Mouse (Mus musculus) frontal cortex, postnatal 10 days (tissue): ENCODE measurements around the gene Lpcat4.
"Not testable (repeated sequence)": the region's sequence is repeated elsewhere in the genome, so short reads cannot be mapped to it uniquely, and the experiment has no call there.

ENCODE experiments used
- DNase-seq, 2 experiments: peaks; one replicate each; pipeline ENCODE4 v3.0.0; 2022; ENCODE audit warnings: low spot score in 2 of 2, mixed read lengths in 1 of 2

The Lpcat4 gene

DNA sequence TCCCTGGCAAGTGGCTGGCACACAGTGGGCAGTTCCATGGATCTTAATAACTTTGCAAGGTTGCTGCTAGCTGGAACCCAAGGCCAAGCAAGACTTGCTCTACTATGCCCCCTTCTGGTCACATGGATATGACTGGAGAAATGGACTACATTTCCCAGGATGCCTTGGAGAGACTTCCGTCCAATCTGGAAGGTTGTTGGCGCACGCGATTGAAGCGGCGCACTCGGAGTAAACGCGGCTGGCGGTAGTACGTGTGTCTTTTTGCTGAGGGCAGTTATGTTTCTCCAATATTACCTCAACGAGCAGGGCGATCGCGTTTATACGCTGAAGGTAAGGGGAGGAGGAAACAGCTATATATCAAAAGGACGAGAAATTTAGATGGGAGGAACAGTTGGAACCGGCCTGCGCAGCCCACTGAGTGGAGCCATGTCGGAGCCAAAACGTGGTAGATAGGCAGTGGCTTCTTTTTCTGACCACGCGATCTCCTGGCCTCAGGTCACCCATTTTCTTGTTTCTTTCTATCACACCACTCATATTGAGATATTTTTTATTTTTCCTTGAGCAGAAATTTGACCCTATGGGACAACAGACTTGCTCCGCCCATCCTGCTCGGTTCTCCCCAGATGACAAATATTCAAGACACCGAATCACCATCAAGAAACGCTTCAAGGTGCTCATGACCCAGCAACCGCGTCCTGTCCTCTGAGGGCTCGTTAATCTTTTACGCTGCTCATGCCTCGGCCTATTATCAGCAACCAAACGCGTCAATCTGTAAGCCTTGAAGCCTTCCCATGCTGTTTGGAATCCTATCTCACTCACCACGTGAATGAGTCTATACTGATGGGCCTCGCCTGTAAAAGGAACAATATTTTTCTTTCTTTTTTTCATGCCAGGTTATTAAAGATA is 22.7 kb downstream of the Lpcat4 start, which contains the start of gene Nop10:
TSS of gene Nop10 (plus strand) at position 179 of the 906 bp plus-strand sequence.
- DNase-seq = peak; percentile 76 to 83

DNA sequence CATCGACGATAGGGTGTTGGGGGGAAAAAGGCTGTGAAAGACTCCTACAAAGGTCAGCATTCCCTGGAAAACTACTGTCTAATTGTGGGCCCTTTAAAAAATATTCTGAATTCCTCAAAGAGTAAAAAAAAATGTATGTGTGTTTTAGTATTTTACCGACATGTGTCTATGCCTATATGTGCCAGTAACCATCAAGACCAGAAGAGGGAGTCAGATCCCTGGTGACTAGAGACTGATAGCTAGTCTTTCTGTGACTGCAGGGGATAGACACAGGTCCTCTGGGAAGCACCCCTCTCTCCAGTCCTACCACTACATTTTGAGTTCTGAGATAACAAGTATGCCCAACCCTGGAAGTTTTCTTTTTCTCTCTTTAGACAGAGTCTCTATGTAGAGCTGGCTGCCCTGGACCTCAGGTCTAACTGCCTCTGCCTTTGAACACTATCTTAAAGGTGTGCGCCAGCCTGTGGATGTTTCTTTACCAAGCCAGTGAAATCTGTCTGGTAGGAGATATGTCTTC is 23.6 kb downstream of the Lpcat4 start:
- DNase-seq = peak in 1 of 2 experiments; percentile 7

DNA sequence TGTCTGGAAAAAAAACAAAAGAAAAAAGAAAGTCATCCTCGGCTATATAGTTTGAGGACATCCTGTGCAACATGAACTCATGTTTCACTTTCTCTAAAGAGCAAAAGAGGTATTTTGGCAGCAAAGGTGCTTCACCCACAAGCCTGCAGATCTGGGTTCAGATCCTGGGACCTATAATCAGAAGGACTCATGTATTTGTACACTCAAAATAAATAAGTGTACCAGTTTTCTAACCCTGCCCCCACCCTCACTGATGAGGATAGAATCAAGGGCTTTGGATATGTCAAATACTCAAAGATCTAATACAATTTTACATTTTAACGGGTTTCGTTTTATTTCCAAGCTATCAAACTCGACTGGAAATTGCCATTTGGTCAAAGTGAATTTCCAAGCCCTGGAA is 25.1 kb downstream of the Lpcat4 start:
- no peak for DNase-seq

DNA sequence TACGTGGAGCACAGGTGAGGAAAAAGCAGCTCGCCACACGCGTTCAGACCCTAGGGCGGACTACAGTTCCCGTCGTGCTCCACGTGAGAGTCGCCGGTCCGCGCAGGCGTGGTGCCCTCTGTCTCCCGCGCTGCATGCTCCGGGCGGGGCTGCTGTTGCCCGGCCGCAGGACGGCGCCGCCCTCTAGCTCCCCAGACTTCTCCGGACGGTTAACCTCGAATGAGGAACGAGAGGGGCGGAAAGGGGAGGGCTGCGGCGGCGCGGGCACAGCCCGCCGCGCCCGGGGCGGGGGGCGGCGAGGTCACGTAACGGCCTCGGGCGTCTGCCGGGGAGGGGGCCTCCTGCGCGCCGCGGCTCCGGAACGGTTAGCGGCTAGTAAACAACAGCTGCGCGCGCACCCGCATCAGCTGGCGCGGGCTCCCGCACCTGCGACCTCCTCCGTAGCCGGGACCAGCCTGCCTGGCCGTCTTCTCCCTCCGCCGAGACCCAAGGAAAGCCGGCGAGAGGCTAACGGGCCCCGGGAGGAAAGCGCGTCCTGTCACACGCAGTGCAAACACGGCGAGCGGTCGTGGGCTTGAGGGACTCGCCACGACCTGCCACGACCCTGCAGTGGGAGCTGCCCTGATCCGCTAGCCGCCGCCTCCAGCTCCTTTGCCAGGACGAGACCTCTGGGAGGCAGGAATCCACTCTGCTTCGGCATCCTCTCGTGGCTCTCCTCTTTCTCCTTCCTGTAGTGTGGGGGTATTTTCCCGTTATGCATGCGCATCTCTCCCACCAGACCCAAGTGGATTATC is 26.4 kb downstream of the Lpcat4 start, which contains the start of gene Slc12a6:
TSS of gene Slc12a6 (plus strand) at position 378 of the 794 bp plus-strand sequence.
- DNase-seq = peak; percentile 83 to 87

DNA sequence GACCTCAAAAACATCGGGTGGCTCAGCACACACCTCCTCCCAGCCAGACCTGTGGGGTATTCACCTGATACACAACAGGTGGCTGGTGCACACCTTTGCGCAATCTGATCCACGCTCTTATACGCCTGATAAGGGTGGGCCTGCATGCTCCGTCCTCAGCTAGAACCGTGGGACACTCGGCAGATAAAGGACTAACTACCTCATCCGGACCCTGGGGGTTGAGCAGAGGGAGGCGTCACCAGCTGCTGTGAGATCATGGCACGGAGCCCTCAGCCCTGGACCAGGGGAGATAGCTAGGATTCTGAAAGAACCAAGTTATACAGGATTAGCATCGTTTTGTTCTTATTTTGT is 26.9 kb downstream of the Lpcat4 start, which contains the start of gene Gm21985:
TSS of gene Gm21985 (plus strand) at position 73 of the 351 bp plus-strand sequence.
- DNase-seq = peak; percentile 46 to 49

DNA sequence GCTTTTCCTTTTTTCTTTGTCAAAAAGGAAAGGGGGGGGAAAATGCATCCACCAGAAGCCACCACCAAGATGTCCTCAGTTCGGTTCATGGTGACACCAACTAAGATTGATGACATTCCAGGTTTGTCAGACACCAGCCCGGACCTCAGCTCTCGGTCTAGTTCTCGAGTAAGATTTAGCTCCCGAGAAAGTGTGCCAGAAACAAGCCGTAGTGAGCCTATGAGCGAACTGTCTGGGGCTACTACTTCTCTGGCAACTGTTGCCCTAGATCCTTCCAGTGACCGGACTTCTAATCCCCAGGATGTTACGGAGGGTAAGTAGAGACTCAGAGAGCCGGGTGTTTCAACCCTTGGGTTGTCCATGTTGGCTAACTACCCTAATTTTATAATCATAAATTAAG is 27.5 kb downstream of the Lpcat4 start:
- DNase-seq = no peak

DNA sequence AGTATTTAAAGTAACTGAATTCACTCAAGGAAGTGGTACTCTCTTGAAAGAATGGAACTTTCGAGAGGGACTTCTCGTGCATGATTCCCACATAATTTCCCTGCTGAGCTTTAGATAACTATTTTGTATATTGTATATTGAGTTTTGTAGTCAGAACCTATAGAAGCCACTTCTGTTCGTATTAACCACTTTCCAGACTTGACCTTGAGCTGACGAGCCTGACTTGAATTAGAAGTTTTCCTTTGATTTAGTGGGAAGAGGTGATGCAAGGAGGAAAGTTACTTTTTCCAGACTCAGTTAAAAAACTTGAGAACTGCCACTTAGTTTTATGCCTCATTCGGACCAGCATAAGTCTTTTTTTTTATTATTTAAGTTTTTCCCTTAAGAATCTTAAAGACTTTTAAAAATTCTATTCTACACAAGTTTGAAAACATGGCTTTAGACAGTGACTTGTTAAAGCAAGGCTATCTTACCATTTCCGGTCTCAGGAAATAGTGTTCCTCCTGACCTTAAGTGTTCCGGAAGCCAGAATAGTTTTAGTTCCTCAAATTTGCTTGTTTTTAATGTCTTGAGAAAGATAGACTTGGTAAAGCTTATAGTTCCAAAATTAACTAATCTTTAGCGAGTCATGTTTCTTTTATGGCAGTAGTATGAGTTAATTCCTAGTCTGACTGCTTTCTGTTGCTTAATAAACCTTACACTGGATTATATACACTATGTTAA is 28.4 kb downstream of the Lpcat4 start:
- DNase-seq = no peak

DNA sequence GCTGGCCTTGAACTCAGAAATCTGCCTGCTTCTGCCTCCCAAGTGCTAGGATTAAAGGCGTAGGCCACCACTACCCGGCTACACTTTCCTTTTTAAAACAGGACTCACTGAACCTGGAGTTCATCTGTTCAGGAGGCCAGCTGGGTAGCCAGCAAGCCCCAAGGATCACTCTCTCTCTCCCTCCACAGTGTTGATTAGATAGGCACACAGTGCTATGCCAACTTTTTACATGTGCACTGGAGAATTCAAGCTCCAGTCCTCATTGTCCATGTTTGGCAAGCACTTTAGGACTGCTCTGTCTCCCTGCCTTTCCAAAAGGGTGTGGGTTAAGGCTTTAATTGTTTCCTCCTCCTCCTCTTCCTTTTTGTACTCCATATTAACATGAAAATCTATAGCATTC is 30.7 kb downstream of the Lpcat4 start:
- no peak for DNase-seq

DNA sequence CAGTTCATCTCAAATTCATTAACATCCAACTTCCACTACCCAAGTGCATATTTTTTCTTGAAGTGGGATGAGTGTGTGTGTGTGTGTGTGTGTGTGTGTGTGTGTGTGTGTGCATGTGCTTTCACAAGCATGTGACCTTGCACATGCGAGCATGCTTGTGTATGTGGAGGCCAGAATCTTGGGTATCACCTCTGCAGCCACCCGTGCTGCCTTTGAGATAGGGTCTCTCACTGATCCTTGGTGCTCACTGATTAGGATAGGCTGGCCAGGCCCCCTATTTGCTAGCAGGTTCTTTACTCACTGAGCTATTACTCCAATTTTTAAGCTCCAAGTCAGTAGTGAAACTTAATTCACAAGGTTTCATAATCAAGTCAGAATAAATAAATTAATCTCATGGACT is 33.6 kb downstream of the Lpcat4 start:
- no peak for DNase-seq

DNA sequence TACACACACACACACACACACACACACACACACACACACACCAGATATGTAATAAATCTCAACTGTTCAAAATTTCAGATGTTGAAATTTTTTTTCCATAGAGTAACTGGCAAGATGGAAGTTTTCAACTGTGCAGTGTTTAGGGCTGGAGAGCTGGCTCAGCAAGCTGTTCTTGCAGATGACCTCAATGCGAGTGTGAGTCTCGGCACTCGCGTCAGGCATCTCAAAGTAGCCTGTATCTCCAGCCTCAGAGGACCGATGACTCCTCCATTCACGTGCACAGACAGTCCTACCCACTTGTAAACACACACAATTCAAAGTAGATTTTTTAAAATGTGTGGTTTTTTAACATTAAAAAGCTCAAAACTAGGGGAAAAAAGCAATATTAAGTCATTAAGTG is 34.2 kb downstream of the Lpcat4 start:
- DNase-seq = no peak

DNA sequence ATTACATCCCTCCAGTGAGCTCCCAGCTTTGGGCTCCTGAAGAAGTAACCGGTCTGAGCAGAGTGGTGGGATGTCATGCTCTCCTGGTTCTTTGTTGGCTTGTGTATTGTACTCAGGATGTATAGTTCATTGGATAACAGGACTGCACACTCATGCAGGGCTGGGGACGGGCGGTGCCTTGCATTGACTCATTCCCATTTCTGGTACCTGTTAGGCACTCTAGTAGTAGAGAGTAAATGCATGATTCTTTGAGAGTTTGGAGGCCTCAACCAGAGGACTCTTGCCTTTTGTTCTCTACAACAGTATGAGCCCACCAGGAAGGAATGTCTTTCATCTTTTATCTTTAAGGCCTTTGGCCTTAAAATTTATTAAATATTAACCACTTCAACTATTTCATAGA is 37.6 kb downstream of the Lpcat4 start:
- no peak for DNase-seq

DNA sequence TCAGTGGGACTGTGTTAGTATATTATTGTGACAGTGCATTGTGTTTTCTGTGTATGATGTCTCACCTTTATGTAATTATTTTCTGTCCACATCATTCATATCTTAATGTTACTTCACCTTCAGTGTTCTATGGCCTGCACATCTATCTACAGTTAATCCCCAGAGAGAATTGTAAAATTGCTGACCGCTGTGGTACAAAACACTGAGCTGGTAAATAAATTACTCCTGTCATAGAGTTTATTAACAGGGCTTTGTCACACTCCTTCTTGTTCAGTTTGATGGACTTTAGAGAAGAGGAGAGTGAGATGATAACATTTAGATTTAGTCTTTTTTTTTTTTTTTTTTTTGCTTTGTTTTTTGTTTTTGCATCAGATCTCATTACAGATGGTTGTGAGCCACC is 43.6 kb downstream of the Lpcat4 start:
- DNase-seq = no peak

DNA sequence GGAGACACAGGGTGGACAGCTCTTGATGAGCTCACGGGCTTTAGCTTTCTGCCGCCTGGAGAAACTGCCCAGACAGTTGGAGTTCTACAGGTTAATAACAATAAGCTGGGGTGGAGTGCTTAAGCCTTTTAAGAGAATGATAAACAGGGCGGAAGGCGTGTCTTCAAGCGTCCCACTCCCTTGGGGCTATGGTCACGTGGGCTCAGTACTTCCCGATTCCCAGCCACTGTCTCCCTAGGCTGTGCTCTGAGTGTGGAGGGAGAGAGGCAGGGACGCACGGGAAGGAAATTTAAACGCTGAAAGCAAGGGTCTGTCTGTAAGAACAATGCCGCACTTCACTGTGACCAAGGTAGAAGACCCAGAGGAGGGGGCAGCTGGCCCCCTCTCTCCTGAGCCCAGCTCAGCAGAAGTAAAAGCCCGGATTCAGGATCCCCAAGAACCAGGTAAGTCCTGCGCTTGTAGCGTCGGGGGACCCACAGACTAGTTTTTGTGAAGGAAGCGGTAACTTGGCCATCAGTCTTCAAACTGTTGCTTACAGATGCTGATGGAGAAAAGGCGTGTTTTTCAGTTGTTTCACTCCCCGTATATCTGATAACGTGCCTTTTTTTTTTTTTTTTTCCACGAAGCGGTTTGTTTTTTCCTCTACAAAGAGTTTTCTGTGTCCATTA is 45.2 kb downstream of the Lpcat4 start:
- DNase-seq = no peak

DNA sequence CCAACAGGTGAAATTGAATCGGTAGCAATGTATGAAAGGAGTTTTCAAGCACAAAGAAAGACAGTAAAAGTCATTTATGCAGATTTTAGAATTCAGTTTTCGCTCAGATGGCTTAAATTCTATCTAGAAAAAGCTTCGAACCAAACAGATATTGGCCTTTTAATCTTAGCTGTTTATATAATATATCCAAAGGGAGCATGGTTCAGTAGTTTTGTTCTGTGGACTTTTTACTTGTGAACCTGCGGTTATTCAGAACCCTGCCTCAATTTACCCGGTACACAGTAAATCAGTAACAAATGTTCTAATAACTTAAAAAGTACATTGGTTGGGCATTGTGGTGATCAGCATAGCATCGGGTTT is 45.7 kb downstream of the Lpcat4 start:
- DNase-seq = no peak

DNA sequence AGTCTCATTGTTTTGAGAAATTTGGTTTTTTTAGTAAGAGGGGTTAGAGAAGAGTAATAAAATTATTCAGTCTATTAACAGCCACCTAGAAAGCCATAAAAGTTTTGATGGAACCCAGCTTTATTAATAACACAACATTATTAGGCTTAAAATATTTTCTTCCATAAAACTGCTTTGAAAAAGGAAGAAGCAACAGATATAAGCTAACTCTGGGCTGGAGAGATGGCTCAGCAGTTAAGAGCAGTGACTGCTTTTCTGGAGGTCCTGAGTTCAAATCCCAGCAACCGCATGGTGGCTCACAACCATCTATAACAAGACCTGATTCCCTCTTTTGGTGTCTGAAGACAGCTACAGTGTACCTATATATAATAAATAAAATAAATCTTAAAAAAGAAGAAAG is 46.8 kb downstream of the Lpcat4 start:
- DNase-seq = not testable (repeated sequence)

DNA sequence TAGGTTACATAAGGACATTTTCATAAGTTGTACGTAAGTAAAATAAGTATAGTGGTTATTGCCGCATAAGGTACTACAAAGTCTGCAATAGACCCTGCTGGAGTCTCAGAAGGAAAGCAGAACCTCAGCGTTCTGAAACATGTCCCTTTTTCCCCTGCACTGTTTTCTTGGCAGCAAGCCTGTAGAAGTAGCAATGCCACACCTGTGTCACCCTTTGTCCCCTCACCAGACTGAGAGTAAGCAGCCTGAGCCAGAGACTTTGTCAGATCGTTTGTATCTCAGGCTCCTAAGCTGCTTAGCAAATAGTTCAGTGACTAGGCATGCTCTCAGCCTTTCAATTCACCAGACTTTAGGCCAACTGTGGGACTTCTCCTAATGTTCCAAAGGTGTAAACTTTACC is 47.8 kb downstream of the Lpcat4 start:
- DNase-seq = no peak

DNA sequence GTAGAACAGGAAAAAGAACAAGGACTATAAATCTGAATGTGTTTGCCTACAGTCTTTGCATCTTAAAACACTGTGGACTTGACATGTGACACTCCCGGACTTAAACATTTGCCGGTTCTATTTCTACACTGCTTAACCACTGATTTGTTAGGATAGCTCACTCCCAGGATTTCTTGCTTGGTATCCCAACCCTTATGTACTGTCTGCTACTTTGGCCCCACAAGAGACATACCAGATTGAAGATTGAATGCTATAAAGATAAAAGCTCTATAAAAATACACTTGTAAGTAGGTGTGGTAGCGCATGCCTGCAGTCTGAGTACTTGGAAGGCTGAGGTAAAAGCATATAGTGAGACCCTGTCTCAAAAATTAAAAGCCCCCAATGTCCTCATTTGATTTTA is 50.2 kb downstream of the Lpcat4 start:
- no peak for DNase-seq

DNA sequence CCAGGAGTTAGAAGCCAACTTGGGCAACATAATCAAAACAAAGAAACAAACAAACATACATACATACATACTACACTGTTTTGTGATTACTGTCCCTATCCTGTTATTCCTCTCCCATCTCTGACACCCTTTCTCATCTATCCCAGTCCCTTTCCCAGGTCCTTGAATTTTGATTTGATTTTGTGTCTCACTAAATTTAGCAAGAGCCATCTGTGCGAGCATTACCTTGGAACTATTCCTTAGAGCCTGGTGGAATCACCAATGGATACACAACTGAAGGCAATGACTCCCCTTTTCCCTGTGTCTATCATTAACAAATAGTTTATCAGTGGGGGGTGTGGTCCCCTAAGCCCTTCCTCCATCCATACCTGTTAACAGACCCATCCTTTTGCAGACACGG is 53.6 kb downstream of the Lpcat4 start:
- DNase-seq = no peak

DNA sequence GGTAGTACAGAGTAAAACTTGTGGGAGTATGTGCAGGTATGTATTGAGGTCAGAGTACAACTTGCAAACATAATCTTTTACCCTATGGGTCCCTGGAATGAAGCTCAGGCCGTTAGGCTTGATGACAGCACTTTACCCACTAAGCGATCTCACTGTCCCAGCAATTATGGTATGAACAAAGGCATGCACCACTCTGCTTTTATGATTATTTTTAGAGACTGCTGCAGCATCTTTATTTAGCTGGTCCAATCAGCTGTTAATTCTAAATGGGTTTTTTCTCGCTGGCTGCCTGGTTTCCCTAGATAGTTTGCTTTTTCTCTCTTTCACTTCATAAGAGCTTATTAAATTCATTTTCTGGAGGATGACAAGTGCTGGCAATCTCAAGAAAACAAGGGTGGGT is 56.9 kb downstream of the Lpcat4 start:
- no peak for DNase-seq
